Mouse (Mus musculus) midbrain, embryonic 12.5 days (tissue): ENCODE results near the gene Morc4. TPM values are rescaled to one million over a fixed set of nuclear protein-coding genes. Genes with fewer than 3 reads are reported as not detected.

Source experiments
- ATAC-seq: fragments of 200-750 bp; cut with Nextera tagmentation; 2 replicates; pipeline ENCODE4 v1.8.0; 2017; ENCODE audit warnings: low read depth, moderate TSS enrichment, moderate library complexity; ENCODE audit not compliant: low FRiP score
- H3K27ac ChIP-seq: fragments of 300-500 bp; sonication (generic); replicated peaks from 2 replicates; pipeline ENCODE4 v1.5.1; 2016; ENCODE audit warnings: mild to moderate bottlenecking
- H3K27me3 ChIP-seq: fragments of 300-500 bp; sonication (generic); 2 replicates; pipeline ENCODE4 v1.6.1; 2016; ENCODE audit warnings: mild to moderate bottlenecking
- H3K36me3 ChIP-seq: fragments of 300-500 bp; sonication (generic); 2 replicates; pipeline ENCODE4 v1.6.1; 2016
- H3K4me1 ChIP-seq: fragments of 300-500 bp; sonication (generic); 2 replicates; pipeline ENCODE4 v1.6.1; 2016
- H3K4me2 ChIP-seq: fragments of 300-500 bp; sonication (generic); replicated peaks from 2 replicates; pipeline ENCODE4 v1.6.1; 2016; ENCODE audit warnings: mild to moderate bottlenecking, moderate library complexity
- H3K4me3 ChIP-seq: fragments of 300-500 bp; sonication (generic); 2 replicates; pipeline ENCODE4 v1.5.1; 2016; ENCODE audit warnings: mild to moderate bottlenecking
- H3K9ac ChIP-seq: fragments of 300-500 bp; sonication (generic); replicated peaks from 2 replicates; pipeline ENCODE4 v1.6.1; 2016; ENCODE audit warnings: mild to moderate bottlenecking, moderate library complexity
- H3K9me3 ChIP-seq: fragments of 300-500 bp; sonication (generic); 2 replicates; pipeline ENCODE4 v1.6.1; 2016; ENCODE audit warnings: mild to moderate bottlenecking
- WGBS: fragments of 180-500 bp; shearing (Covaris S2); methylation state at CpG from one replicate; pipeline ENCODE4 v1.1.7; 2016; 5-methylcytosine and 5-hydroxymethylcytosine counted together
- polyA plus RNA-seq: library from polyadenylated mRNA; unstranded; fragments of >200 nt; fragmentation: Nextera tagmentation; extraction: Ambion mirVana; gene quantifications from 2 replicates; pipeline ENCODE4 v1.2.1, GENCODE M21; 2016

Gene Morc4
- polyA plus RNA-seq, 1 experiment from 2014 or later: 7.6 TPM

- no peak for ATAC-seq
- Histone ChIP-seq H3K4me2 (no peak overlapping the region), H3K9me3 (no peaks in the 10 kb centered on the region), H3K27me3 (peaks cover 46% of the 10 kb centered on the region), H3K27ac (no peak overlapping the region), H3K9ac (no peak overlapping the region), H3K36me3 (no peaks in the 10 kb centered on the region), H3K4me1 (no peaks in the 10 kb centered on the region), H3K4me3 (no peak overlapping the region)
- 41% methylated on average over 4 of the region's 4 CpGs for WGBS
Measured at GRCm38 (mm10) chrX:139777357-139777756, 94.1 kb downstream of the Morc4 start.

GRCm38 (mm10) chrX:139775084-139775612 is 96.3 kb downstream of the Morc4 start:
- Histone ChIP-seq H3K9me3 (no peaks in the 10 kb centered on the region), H3K27me3 (peaks cover 32% of the 10 kb centered on the region), H3K4me2 (no peak overlapping the region), H3K27ac (no peak overlapping the region), H3K9ac (no peak overlapping the region), H3K4me1 (no peaks in the 10 kb centered on the region), H3K36me3 (no peaks in the 10 kb centered on the region), H3K4me3 (no peak overlapping the region)
- no peak for ATAC-seq
- 77% methylated on average over 7 of the region's 7 CpGs for WGBS

DNA sequence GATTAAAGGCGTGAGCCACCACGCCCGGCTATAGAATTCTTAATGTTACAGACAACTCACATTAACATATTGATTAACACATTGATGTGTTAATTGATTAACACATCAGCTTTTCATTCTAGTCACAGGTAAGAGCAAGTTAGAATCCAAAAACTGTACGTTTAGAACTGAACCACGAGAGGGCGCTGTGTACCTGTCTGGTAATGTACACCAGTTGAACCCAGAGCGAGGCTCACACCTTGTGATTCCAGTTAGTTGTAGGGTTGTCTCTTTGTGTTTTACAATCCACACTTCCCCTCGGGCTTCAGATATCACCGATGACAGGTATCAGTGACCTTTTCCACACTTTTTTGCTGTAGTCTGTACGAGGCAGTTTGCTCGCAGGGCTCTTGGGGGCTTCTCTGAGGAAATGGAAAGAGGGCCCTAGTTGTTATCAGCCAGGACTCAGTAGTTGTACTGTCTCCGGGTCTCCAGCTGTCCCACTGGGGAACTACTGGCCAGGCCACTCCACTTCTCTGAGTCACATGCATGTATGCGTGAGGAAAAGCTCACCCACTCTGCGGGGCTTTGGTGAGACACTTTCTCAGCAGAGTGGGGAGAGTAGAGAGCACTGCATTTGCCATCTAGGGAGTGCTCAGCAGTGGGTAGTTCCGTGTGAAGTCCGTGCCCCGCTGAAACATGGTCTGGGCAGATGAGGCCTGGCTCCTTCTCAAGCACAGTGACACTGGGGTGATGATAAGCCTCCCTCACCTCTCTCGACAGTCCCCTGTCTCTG is 97.0 kb downstream of the Morc4 start:
- peak; percentile 47; the same call in 1 of the 2 replicates for ATAC-seq
- Histone ChIP-seq H3K4me2 (no peak overlapping the region), H3K9me3 (no peaks in the 10 kb centered on the region), H3K27me3 (peaks cover 28% of the 10 kb centered on the region), H3K4me1 (no peaks in the 10 kb centered on the region), H3K36me3 (no peaks in the 10 kb centered on the region), H3K9ac (no peak overlapping the region), H3K4me3 (no peak overlapping the region), H3K27ac (no peak overlapping the region)
- 34% methylated on average over 18 of the region's 18 CpGs for WGBS

Other genes starting within 250 kb of the Morc4 start
- gene Tbc1d8b, start 186.7 kb downstream of the Morc4 start, polyA plus RNA-seq: 1.1 and 1.6 TPM in 2 replicates
- 0.32 TPM in 1 of 2 replicates, not detected in the other for gene Gm15013, start 157.2 kb downstream of the Morc4 start, polyA plus RNA-seq
- gene Ripply1, start 89.3 kb downstream of the Morc4 start, polyA plus RNA-seq: 0.38 and 0.39 TPM in 2 replicates
- gene Cldn2, start 70.8 kb downstream of the Morc4 start, polyA plus RNA-seq: 0.24 and 0.34 TPM in 2 replicates
- gene Rbm41, start 126.9 kb upstream of the Morc4 start, polyA plus RNA-seq: 9.0 and 9.6 TPM in 2 replicates
- gene Nup62cl, start 191.0 kb upstream of the Morc4 start, polyA plus RNA-seq: 1.2 and 1.9 TPM in 2 replicates
- gene Pih1h3b, start 191.2 kb upstream of the Morc4 start, polyA plus RNA-seq: not detected in 2 replicates